Mouse (Mus musculus) layer of hippocampus, adult 6 months (tissue): ENCODE data around the gene Cnfn. TPM values are rescaled to one million over a fixed set of nuclear protein-coding genes. Genes with fewer than 3 reads are reported as not detected.

Experiments used
- long read RNA-seq, 2 experiments: library from polyadenylated mRNA; unstranded; transcript quantifications; one replicate each; pipeline ENCODE4 v2.0.0; 2019 to 2020
- polyA plus RNA-seq: library from polyadenylated mRNA; unstranded; fragments of <200 nt; fragmentation: Nextera tagmentation; gene quantifications from 2 replicates; pipeline ENCODE4 v1.2.3, GENCODE M21; 2021

Cnfn gene
- polyA plus RNA-seq, result 0.21 TPM in 1 of 2 replicates, not detected in the other
- long read RNA-seq, experiment 1, result 0 reads
- long read RNA-seq, experiment 2, result 0 reads

DNA sequence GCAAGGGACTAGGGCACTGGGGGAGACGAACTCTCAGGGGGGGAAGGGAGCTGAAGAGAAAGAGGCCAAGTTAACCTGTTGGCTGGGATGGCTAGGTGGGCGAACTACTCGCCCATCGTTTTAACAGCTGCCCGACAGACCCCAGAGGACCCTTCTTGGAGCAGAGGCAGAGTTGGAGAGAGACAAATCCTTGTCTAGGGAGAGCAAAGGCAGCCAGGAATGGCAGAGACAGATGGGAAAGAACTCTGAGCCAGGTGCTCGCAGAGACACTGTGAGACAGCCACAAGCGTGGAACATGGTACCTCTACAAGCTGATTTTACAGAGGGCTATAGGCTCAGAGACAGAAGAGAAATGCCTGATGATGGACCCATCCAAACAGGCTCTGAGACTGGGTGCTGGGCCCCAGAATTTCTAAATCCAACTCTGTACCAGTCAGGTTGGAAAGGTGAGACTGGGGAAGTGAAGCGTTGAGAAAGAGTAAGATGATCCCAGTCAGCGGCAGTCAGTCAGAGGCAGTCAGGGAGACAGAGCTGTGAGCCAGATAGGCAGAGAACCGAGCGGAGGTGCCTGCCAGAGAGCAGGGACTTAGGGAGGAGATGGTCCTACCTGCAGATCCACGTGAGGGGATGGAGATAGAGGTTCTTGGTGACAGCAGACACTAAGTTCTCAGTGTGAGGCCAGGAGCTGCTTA, at the start of gene Cnfn:
Gene Cnfn (minus strand): TSS at position 667 of the 692 bp plus-strand sequence.

GRCm38 (mm10) chr7:25412833-25413441, 43.4 kb upstream of the Cnfn start, which contains the start of gene Cxcl17:
TSS of gene Cxcl17 (minus strand) at chr7:25412886.

GRCm38 (mm10) chr7:25398610-25399009, 29.1 kb upstream of the Cnfn start, which contains the start of gene Lipe:
TSS of gene Lipe (minus strand) at chr7:25398710.

Other genes starting within 250 kb of the Cnfn start
- 0.82 and 0.90 TPM in 2 replicates for gene Pou2f2, start 190.0 kb downstream of the Cnfn start, polyA plus RNA-seq
- 12.5 and 13.0 TPM in 2 replicates for gene Dedd2, start 149.1 kb downstream of the Cnfn start, polyA plus RNA-seq
- gene Zfp526, start 148.3 kb downstream of the Cnfn start, polyA plus RNA-seq, result 0.44 and 0.52 TPM in 2 replicates
- 10.0 and 12.5 TPM in 2 replicates for gene Gsk3a, start 131.9 kb downstream of the Cnfn start, polyA plus RNA-seq
- gene Erf, start 119.0 kb downstream of the Cnfn start, polyA plus RNA-seq, result 3.8 and 5.9 TPM in 2 replicates
- gene Cic, start 102.0 kb downstream of the Cnfn start, polyA plus RNA-seq, result 29.7 and 30.9 TPM in 2 replicates
- 41.6 and 50.0 TPM in 2 replicates for gene Pafah1b3, start 71.7 kb downstream of the Cnfn start, polyA plus RNA-seq
- 0.15 TPM in 1 of 2 replicates, not detected in the other for gene Prr19, start 68.3 kb downstream of the Cnfn start, polyA plus RNA-seq
- 6.3 and 8.2 TPM in 2 replicates for gene Tmem145, start 63.6 kb downstream of the Cnfn start, polyA plus RNA-seq
- gene Megf8, start 52.6 kb downstream of the Cnfn start, polyA plus RNA-seq, result 6.5 and 6.8 TPM in 2 replicates
- 5.1 and 5.6 TPM in 2 replicates for gene Lipe, start 29.0 kb upstream of the Cnfn start, polyA plus RNA-seq
- gene Cxcl17, start 43.2 kb upstream of the Cnfn start, polyA plus RNA-seq, result not detected in 2 replicates
- 3.6 and 4.8 TPM in 2 replicates for gene Ceacam1, start 107.9 kb upstream of the Cnfn start, polyA plus RNA-seq
- 0.15 and 0.44 TPM in 2 replicates for gene Ceacam2, start 170.1 kb upstream of the Cnfn start, polyA plus RNA-seq
- 0.26 TPM in 1 of 2 replicates, not detected in the other for gene Erich4, start 246.2 kb upstream of the Cnfn start, polyA plus RNA-seq
- 42.7 and 50.0 TPM in 2 replicates for gene Dmac2, start 249.7 kb upstream of the Cnfn start, polyA plus RNA-seq